Mouse (Mus musculus): ENCODE data around the gene Etv1.

Etv1 gene

DNA sequence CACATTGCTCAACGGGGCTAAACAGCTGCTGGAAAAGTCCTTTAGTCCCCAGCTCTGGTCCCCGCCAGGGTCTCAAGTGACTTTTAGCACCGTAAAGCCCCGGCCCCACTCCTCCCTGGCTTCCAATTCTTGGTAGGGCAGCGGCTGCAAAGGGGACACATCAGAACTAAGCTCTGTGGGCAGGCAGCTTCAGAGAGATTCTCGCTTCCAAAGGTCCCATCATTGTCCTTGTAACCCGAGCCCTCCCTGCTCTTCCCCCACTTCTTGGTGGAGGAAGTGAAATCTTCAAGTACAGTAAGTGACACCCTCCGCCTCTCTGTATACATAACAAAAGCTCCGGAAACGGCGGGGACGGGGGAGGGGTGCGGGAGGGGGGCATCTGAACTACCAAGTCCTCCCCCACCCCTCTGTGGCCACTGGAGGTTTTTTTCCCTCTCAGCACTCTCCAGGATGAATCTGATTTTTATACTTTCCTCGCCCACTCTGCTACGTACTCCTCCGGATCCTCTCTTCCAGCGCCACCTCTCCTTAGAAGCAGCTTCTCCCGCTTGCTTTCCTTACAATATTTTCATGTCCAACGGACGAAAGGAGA is at the start of gene Etv1:
Gene Etv1 (plus strand): TSS at position 195 of the 592 bp plus-strand sequence.
- DNase-seq: peak; percentile 55

DNA sequence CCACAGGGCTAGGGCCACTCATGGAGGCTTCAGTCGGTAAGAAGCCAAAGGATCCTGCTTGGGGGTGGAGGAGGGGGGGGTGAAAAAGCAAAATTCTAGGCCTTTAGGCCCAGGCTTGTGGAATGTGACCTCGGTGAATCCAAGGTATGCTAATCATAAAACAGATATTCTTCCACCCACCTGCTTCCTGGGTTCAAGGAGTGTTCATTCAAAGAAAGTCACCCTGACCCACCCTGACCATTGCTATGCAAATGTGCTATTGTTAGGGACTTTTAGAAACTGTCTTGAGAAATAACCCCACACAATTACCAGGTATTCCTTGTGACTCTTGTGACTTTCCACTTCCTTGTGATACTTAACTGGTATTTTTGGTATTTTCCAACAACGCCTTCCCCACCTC is 49.5 kb upstream of the Etv1 start:
- no peak for DNase-seq

DNA sequence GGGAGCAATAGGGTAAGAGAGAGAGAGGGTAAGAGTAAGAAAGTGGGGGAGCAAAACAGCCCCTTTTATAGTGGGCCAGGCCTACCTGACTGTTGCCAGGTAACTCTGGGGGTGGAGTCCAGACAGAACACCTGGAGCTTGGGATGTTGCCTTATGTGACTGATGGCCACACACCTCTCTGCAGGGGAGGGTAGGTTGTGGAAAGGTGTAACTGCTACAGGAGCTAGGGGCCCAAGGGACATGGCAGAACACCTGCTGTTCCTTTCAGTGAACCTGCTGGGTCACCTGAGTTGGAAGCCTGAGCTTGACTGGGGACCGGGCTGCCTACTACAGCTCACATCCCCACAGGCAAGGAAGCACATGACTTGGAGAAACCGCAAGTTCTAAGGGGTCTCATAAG is 48.4 kb upstream of the Etv1 start:
- no peak for DNase-seq

DNA sequence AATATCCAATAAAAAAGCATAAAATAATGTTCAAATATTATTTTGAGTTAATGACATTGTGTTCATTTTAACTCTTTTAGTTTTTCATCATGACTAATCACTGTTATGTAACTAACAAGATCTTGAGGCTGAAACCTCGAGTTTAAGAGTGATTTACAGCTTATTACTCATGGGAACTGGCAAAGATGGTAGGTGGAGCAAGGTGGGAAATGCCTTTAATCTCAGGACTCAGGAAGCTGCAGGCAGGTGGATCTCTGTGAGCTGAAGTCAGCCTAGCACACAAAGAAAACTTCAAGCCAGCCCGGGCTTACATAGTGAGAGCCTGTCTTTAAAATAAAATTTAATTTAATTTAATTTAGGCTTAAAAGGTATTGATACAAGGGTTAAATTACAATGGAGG is 19.9 kb upstream of the Etv1 start:
- DNase-seq: no peak

DNA sequence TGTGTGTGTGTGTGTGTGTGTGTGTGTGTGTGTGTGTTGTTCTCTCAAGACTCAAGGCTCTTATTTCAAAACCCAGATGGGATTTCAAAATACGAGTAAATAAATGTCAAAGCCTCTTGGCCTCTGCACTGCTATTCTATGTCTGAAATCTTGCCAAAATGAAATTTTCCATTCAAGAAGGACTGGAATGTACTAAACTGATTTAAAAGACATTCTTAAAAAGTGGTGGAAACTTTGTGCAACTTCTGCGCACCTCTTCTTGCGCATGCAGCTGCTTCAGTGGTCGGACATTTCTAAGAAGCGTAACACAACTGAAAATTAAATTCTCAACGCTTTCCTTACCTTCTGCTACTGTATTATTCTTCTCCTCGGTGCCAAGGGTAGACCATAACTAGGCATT is 1.9 kb upstream of the Etv1 start:
- DNase-seq: no peak

DNA sequence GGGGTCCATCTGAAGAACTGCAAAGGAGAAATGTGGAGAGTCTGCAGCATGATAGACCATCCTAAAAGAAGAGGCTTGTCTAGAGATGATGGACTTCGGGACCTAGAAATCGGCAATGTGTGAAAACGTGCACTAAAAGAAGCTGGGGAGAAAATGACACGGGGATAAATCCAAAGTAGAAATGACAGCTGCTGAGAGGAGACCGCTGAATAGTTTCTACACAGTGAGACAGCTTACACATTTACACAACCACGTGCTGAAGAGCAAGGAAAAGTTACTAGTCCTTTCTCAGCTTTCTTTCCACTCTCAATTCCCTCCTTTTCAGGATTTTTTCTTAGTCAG is 1.3 kb upstream of the Etv1 start:
- DNase-seq: no peak

DNA sequence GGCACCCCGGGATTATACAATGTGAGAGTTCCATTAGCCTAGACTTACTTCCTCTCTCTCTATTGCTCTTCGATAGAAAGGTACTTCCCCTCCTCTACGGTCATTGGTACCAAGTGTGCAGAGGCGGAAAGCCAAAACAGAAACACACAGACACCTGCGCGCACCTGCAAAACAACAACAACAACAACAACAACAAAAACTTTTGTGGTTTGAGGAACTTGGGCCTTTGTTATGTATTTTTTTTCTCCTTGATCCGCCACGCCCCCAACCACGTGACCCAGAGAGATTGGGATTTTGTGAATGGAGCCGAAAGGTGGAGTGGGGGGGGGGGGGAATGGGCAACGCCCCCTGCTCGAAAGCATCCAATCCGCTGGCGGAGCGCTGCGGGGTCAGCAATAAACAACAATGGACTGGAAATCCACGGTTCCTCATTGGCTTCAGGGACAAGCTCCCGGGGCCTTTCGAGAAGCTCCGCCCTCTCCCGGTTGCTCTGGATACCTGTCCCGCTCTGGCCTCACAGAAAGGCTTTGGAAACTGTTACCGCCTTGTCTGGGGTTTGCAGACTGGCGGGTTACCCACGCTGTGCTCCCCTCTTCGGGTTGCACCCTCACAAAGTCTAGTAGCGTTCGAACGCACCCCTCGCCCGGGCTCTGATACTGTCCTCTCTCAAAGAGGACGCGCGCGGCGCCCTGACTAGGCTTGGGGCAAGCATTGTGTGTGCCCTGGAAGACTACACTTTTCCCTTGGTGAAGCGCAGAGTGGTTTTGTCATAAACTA is 693 bp upstream of the Etv1 start:
- DNase-seq: peak; percentile 93

DNA sequence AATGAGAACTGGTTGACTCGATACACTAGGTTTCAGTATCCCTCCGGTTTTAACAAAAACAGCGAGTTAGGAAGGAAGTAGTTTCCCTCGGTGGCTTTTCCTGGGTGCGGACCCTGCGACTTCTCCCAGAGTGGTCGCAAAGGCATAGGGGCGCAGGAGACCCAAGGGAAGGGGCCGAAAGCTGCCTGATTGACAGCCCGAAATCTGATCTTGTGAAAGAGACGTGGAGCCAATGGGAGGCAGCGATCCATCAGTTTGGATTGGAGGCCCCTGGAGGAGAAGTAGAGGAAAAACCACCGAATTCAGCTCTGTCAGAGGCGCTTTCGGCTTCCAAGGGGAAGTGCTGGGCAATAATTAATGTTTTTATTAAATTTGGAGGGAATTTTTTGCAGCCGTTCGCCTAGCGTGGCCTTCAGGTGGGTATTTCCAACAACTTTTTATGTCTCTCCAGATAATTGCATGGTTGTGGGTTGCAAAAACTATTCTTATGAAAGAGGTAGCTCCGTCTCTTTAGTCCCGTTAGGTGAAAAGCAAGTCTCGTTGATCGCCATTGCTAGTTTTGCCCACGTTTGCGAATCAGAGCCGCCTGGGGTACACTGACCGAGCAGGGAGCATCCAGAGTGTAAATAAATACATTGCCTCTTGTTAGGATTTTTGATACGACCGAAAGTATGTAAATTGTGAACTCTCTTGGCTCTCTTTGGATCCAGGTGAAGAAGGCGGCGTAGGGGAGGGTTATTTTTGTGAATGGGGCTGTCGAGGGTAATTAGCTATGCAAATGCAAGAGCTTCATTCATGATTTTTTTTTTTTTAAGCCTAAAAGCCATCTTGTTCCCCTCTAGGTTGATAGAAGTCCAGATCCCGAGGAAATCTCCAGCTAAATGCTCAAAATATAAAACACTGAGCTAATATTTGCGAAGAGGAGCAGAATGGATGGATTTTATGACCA is 1.1 kb downstream of the Etv1 start:
- peak; percentile 80 for DNase-seq

DNA sequence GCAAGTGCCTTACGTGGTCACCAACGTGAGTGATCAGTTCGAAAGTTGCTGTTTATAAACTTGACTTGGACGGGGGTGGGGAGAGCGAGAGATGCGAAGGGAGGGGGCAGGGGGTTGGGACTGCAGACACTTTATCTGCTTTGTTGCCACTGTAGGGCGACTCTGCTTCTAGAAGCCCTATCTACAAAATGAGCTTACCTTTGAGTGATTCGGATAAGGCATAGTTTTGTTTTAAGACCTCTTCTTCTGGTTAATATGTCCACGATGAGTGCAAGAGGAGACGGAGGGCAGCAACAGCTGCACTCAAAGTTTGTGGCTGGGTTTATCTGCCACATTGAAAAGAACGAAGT is 1.8 kb downstream of the Etv1 start:
- peak; percentile 70 for DNase-seq

DNA sequence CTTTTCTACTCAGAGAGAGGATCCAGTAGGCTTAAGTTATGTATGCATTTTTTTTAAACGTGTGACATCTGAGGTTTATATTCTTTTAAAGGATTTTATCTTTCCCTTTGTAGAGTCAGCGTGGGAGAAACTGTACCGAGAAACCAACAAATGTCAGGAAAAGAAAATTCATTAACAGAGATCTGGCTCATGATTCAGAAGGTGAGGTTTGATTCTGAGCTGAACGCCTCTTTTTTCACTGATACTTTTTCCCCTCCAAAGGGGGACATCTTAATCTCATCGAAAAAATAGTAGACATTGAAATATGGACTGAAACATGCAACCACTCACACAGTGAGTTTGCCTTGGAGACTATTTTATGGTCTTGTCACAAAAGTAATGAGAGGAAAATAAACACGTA is 2.5 kb downstream of the Etv1 start:
- DNase-seq: no peak

DNA sequence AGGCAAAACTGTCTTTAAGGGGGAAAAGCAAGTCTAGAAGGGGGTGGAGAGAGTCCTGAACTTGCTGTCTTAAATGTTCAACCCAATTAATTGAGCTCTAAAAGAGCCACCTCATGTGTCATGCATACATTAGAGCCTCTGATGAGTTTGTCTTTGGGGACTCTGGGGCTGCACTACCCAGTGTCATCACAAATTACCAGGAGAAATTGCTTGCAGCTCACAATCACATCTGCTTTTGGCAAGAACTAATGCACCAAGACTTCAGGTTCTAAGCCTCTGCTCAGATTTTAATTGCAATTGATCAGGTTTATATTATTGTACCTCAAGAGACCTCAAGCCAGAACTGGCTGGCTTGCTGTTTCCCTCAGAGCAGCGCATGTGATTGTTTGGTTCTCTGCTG is 4.1 kb downstream of the Etv1 start:
- DNase-seq: no peak

DNA sequence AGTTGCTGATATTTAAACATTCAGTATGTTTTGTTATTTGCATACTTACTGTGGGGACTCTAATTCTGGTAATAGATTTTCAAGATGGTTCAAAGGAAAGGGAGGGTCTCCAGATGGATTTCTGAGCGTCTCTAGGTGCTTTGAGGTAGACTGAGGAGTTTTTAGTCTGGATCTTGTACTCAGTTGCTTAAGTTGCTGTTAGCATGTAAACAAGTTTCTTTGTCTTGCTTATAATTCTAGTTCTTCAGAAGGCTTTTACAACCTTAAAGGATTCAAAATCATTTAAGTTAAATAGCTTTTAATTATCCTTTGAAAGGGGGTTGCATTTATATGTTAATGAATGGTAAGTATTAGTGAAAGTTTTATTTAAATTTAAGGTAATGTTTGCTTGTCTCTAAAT is 5.0 kb downstream of the Etv1 start:
- DNase-seq: no peak

DNA sequence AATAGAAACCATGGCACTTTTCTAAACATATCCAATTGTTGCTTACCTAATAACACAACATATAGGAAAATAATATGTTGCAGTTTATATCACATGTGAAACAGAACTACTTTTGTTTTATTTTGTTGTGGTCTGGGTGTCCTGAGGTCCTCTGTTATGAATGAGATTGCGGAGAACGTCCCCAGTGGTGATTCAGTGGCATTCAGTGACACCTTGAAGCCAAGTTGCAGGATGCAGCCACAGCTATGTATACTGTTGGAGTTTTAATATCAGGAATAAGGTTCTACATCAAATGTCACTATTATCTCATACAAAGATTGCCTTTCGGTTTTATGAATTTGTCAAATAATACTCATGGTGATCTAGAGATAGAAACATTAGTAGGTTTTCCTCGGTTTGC is 7.4 kb downstream of the Etv1 start:
- DNase-seq: no peak

DNA sequence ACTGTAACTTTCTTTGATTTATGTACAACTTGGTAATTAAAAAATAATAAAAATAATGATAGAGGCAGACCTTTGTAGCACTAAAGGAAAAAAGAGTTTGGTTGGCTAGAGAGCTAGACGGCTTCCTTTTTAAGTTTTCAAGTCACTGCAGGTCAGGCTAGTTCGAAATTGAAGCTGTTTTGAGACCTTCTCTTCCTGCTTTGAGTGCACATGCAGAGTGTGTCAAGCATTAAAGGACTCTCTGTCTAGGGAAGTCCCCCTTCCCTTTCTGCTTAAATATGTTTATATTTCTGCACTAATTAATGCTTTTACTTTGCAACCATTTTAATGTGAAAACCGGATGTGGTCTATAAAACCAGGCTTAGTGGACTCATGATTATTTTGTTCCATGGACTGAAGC is 8.5 kb downstream of the Etv1 start:
- no peak for DNase-seq

DNA sequence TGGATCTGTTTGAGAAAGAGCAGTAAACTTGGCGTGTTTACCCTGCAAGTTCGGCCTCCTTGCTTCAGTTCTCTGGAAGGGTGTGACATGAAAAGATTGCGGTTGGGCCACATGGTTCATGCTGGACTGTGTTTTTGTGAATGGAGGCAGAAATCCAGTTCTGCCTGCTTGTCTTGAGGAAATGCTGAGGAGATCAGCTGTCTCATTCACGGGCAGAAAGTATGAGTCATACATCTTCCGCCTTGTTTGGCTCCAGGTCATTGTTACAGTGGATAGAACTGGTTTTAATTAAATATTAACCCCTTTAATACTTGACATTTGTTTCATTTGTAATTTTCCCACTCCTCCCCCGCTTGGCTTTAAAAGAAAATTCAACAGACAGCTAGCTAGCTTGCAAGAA is 9.4 kb downstream of the Etv1 start:
- DNase-seq: peak; percentile 79

DNA sequence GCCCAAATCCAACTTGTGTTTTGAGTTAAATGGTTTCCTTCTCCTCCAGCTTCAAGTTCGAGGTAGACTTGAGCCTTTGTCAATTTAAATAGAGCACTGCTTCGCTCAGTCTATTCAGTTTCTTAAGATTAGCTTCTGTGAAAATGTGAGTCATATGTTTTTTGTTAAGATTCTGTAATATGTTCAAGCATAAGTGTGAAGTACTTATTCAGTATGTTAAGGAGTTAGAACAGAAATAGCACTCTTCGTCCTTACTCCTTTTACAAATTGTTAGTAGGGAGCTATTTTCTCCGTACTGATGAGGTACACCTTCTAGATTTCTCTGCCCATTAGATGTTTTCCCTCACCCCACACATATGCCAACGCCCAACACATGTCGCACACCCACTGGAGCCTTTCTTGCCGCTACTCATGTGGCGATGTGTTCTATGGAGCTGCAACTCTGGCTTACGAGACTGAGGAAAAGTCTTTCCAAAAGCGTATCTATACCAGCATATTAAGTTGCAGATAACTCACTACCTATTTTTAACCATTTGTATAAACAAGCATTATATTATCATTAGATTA is 10.7 kb downstream of the Etv1 start:
- DNase-seq: no peak

DNA sequence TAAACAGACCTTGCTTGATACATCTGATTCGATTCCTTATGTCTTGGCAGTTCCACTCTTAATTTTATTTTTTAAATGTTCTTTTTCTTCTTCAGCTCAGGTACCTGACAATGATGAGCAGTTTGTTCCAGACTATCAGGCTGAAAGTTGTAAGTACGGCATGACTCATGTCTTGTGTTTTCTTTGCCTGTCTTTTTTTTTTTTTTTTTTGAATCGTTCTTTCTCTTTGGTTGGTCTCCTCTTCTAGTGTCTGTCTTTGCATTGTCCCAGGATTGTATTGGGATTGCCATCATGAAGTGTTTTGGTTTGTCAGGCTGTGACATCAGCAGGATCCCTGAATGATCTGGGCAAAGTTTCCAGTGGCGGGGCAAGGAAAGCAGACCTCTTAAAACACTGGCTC is 13.9 kb downstream of the Etv1 start:
- no peak for DNase-seq

DNA sequence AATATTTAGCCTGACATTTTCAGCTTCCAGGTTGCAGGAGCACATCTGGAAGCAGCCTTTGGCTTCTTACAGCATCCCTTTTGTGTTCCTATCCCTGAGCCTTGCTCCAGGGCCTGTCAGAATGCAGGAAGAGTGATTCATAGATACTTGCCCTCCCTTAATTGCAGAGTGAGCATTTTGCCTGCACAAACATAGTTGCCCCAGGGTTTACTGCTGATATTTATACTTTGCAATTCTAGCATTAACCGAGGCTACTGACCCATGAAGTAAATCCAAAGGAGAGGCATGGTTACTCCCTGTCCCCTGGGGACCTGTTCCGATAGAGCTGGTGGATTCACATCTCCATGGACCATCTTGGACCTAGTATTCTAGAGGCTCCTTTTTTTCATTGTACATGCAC is 14.5 kb downstream of the Etv1 start:
- no peak for DNase-seq

DNA sequence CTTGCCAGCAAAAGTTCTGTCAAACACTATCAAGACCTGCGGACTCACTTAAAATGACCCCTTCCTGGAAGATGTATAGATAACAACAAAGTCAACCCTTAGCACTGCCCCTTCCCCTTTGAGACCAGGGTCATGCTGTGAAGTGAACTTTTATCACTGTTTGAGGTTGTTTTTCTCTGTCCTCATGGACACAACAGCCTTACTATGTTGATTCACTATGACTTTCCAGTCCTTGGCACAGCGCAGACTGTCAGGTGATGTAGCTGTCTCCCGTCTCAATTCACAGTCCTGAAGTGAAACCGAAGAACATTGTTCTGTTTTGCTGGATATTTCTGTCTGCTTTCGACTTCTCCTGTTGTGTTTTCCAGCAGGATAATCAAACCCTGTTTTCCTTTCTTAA is 27.9 kb downstream of the Etv1 start:
- peak; percentile 57 for DNase-seq

DNA sequence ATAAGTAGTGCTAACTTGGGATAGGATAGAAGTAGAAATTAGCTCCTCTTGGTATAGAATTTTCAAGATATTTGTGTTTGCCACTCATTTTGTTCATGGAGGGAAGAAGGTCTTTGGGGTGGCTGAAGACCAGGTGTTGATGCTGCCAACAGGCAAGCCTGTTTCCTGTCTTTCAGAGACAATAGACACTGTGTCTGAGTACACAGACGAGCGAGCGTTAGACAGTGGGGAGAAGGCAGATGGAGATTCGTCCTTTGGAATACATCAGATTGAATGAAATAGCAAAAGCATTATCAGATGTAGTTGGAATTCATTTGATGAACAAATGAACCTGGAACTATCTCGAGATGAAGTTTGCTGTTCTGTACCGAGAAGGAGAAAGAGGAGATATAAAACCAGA is 33.2 kb downstream of the Etv1 start:
- DNase-seq: no peak

DNA sequence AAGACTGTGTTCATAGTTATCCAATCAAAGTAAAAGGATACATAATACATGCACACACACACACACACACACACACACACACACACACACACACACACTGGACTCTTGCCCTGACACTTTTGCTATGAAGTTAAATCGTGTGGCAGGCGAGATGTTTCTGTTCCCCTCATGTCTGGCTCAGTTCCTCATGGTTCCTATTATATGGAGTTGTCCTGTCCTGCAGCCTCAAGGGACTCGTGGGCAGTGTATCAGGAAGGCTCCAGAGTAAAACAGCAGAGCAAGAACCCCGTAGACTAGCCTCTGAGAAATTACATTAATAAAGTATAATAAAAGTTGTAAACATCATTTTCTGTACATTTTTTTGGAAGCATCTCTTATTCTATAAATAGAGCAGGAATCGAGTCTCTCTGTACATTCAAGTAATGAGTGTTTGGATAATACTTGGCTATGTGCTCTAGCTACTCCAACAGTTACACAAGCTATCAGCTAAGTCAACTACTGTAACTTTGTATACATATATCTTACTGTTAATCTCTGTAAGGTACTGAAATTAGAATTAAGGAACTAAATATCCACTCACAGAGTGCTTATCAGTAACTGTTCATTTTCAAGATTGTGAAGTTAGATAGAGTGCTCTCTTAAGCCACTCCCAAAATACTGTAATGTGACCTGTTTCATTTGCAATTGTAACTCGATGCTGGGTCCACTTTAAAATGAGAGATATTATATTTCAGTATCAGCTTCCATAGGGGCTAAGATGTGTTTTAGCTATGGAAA is 35.0 kb downstream of the Etv1 start:
- no peak for DNase-seq

DNA sequence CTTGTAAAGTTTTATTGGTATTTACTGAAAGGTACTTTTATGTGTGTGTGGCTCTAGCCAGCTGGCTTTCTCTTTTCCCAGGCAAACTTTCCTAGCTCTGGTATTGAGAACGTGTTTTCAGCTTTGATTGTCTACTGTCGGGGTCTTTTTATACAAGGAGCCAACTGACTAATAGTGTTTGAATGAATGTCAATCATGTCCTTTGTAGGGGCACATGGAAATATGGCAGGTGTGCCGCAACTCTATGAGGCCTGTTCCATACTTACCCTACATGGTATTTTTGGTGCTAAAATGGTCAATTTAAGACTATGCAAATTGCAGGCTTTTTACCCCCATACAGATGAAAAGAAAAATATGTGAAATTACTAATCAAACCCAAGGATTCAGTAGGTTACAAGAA is 37.1 kb downstream of the Etv1 start:
- no peak for DNase-seq

DNA sequence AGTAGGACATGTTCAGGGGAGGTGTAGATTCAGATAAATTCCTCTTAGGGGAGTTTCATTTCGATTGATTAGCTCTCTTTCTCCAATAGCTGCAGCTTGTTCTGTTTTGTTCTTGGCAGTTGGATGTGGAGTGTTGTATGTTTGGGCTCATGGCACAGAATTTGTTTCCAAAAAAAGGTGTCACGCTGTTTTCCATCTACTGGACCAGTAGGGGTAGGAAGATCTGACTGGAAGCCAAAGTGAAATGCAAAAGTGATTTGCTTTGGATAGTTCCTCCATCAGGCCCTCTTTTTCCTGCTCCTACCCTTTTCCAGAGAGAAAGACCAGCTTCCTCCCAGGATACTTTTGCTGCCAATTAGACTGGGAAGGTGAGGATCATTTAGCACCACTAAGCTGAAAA is 39.1 kb downstream of the Etv1 start:
- peak; percentile 88 for DNase-seq

All from cerebellum, adult 9-11 months (tissue).